Mouse (Mus musculus) mouse embryonic stem cell (cell line): ENCODE measurements at regions not wholly inside any gene's neighbourhood (a gene's known extent, or its start where the extent isn't known, plus 50 kb on each side); places are given as distances from the start of the nearest gene placed in this dataset.

ENCODE experiments used
- in situ Hi-C, 2 experiments: fragments of 300-500 bp; cut with MboI; formaldehyde crosslinking; loops; 1 replicate in 1 of 2; 3 replicates in 1 of 2; pipeline ENCODE4 v1.14.3; 2019 to 2020; ENCODE audit warnings: low sequenced_read_pairs in 2 of 2, low pct_unique_long_range_greater_than_20kb in 1 of 2, mixed read lengths in 1 of 2; ENCODE audit not compliant: unreplicated experiment in 1 of 2

- in situ Hi-C loops, result loop anchor here in 1 of 2 experiments (25.0 kb wide), 2 partner anchors 401 to 601 kb away; no protein-coding TSS in a partner anchor
Measured at GRCm38 (mm10) chr16:97288634-97289033, 67.9 kb upstream of the Bace2 start.

GRCm38 (mm10) chr16:97292484-97293048, 64.0 kb upstream of the Bace2 start:
- in situ Hi-C loops, result loop anchor here in 1 of 2 experiments (25.0 kb wide), 2 partner anchors 405 to 605 kb away; no protein-coding TSS in a partner anchor

- in situ Hi-C loops, result loop anchor here in 1 of 2 experiments (25.0 kb wide), 2 partner anchors 406 to 606 kb away; no protein-coding TSS in a partner anchor
Measured at GRCm38 (mm10) chr16:97293273-97293672, 63.3 kb upstream of the Bace2 start.

- in situ Hi-C loops, result loop anchor here in 1 of 2 experiments (25.0 kb wide), 2 partner anchors 410 to 610 kb away; no protein-coding TSS in a partner anchor
Measured at GRCm38 (mm10) chr16:97297140-97297539, 59.4 kb upstream of the Bace2 start.

GRCm38 (mm10) chr16:97304156-97304735, 52.3 kb upstream of the Bace2 start:
- in situ Hi-C loops, result no loop called here
